Mouse (Mus musculus) midbrain, embryonic 14.5 days (tissue): ENCODE data around the gene Ogfr. TPM values are rescaled to one million over a fixed set of nuclear protein-coding genes. Genes with fewer than 3 reads are reported as not detected.

Experiments
- ATAC-seq: fragments of 200-750 bp; cut with Nextera tagmentation; 2 replicates; pipeline ENCODE4 v1.8.0; 2017; ENCODE audit warnings: moderate number of reproducible peaks, moderate library complexity; ENCODE audit not compliant: low FRiP score, low TSS enrichment
- DNase-seq: peaks from one replicate; pipeline ENCODE4 v3.0.0-alpha.2; 2015
- H3K27ac ChIP-seq: fragments of 300-500 bp; sonication (generic); replicated peaks from 2 replicates; pipeline ENCODE4 v1.5.1; 2014; ENCODE audit warnings: mild to moderate bottlenecking, low read depth, low read length, moderate library complexity
- H3K27me3 ChIP-seq: fragments of 300-500 bp; sonication (generic); 2 replicates; pipeline ENCODE4 v1.6.1; 2014; ENCODE audit warnings: low read length, control low read depth, mixed read lengths; ENCODE audit not compliant: control insufficient read depth, insufficient read depth
- H3K36me3 ChIP-seq: fragments of 300-500 bp; sonication (generic); 2 replicates; pipeline ENCODE4 v1.6.1; 2014; ENCODE audit warnings: low read length, control low read depth; ENCODE audit not compliant: control insufficient read depth, insufficient read depth
- H3K4me1 ChIP-seq: fragments of 300-500 bp; sonication (generic); 2 replicates; pipeline ENCODE4 v1.6.1; 2014; ENCODE audit warnings: mild to moderate bottlenecking, antibody characterized with exemption, low read length, control low read depth; ENCODE audit not compliant: control insufficient read depth, insufficient read depth
- H3K4me2 ChIP-seq: fragments of 300-500 bp; sonication (generic); 2 replicates; pipeline ENCODE4 v1.6.1; 2014; ENCODE audit warnings: mild to moderate bottlenecking, low read length, moderate library complexity
- H3K4me3 ChIP-seq: fragments of 300-500 bp; sonication (generic); replicated peaks from 2 replicates; pipeline ENCODE4 v1.5.1; 2014; ENCODE audit warnings: low read depth, low read length
- H3K9ac ChIP-seq: fragments of 300-500 bp; sonication (generic); replicated peaks from 2 replicates; pipeline ENCODE4 v1.6.1; 2014; ENCODE audit warnings: mild to moderate bottlenecking, low read length, moderate library complexity
- H3K9me3 ChIP-seq: fragments of 300-500 bp; sonication (generic); 2 replicates; pipeline ENCODE4 v1.6.1; 2016; ENCODE audit warnings: low read length, control low read depth, mixed read lengths; ENCODE audit not compliant: control insufficient read depth
- WGBS: fragments of 180-500 bp; shearing (Covaris S2); extraction: QIAGEN DNeasy Blood & Tissue Kit; methylation state at CpG from one replicate; pipeline ENCODE4 v1.1.7; 2014; 5-methylcytosine and 5-hydroxymethylcytosine counted together
- polyA plus RNA-seq: library from polyadenylated mRNA; unstranded; fragments of >200 nt; fragmentation: Nextera tagmentation; extraction: Ambion mirVana; gene quantifications from 2 replicates; pipeline ENCODE4 v1.2.1, GENCODE M21; 2014

The Ogfr gene
- 97.7 and 105 TPM in 2 replicates for polyA plus RNA-seq

DNA sequence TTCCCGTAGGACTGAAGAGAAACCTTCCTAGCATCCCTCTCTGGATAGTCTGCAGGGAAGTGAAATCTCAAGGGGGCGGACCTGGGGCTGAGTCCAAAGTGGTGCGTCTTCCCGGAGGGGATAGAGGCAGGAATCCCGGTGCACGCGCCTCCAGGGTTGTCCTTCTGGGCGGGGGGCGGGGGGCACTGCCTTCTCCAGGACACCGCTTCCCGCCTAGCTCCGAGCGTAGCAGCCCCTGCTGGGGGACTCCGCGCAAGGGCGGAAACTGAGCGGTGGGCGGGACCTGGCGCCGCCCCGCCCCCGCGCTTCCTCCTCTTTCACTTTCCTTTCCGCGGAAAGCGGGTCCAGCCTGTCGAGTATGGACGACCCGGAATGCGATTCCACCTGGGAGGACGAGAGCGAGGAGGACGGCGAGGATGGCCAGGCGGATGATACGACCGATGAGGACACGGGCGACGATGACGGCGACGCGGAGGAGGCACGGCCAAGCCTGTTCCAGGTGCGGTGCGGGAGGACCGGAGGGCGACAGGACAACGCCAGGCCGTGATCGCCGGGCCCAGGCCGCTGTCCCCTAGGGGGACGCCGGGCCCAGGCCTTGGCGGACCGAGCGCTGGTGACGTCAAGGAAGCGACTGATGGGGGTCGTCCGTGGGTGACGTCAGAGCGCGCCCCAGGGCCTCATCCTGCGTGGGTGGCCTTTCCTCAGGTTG lies at the start of gene Ogfr:
TSS of gene Ogfr (plus strand) at position 123 of the 709 bp plus-strand sequence.
- H3K36me3 ChIP-seq, result peaks cover 60% of the 10 kb centered on the region
- WGBS, result under 1% methylated on average over 61 of the region's 67 CpGs
- H3K4me2 ChIP-seq, result peak within 1 kb of the TSS; percentile 69
- ATAC-seq (peak; percentile 90), DNase-seq (peak; percentile 92)
- H3K9me3 ChIP-seq, result no peaks in the 10 kb centered on the region
- H3K27ac ChIP-seq, result peak within 1 kb of the TSS; percentile 92
- peak within 1 kb of the TSS; percentile 90 for H3K4me3 ChIP-seq
- H3K4me1 ChIP-seq, result peaks cover 9% of the 10 kb centered on the region
- no peaks in the 10 kb centered on the region for H3K27me3 ChIP-seq
- H3K9ac ChIP-seq, result peak within 1 kb of the TSS; percentile 93

DNA sequence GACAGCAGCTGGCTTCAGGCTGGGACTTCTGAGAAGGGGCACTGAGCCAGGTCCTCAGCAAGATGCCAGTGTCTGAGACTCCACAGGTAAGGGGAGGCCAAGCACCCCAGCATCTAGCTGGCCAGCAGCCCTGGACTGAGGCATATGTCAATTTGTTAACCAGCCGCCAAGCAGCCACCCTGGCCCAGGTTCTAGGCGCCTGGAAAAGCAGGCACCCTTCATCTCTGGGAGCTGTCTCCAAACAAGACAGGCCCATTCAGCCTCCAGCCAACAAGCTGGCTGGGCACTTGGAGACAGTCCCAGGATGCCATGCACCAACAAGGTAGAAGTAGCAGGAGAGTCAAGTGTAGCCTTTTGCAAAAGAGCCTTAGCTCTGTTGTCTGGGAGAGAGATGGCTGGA lies 45.4 kb upstream of the Ogfr start:
- no peak for DNase-seq

DNA sequence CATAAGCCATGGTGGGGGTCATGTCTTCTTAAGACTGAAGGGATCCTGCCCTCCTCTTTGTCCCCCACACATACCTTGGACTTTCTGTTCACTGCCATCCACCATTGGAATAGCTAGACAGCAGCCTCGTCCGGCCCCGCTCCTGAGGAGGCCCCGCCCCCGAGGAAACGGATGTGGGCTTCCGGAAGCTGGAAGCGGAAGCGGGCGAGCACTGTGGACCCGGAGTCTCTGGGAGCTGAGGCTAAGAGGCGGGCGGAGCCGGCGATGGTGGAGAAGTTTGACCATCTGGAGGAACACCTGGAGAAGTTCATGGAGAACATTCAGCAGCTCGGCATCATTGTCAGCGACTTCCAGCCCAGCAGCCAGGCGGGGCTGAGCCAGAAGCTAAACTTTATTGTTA lies 44.0 kb upstream of the Ogfr start:
- ATAC-seq (no peak), DNase-seq (no peak)
- Histone ChIP-seq H3K36me3 (no peaks in the 10 kb centered on the region), H3K9me3 (no peaks in the 10 kb centered on the region), H3K4me2 (no peak overlapping the region), H3K27ac (no peak overlapping the region), H3K4me3 (no peak overlapping the region), H3K4me1 (peaks cover 7% of the 10 kb centered on the region), H3K9ac (no peak overlapping the region), H3K27me3 (no peaks in the 10 kb centered on the region)
- WGBS, result 85% methylated on average over 18 of the region's 18 CpGs

More for the DNA sequence above, 45.4 kb upstream of the Ogfr start:
- Histone ChIP-seq H3K9ac (no peak overlapping the region), H3K4me3 (no peak overlapping the region), H3K36me3 (no peaks in the 10 kb centered on the region), H3K27ac (no peak overlapping the region), H3K4me2 (no peak overlapping the region), H3K9me3 (no peaks in the 10 kb centered on the region), H3K4me1 (peaks cover 7% of the 10 kb centered on the region), H3K27me3 (no peaks in the 10 kb centered on the region)
- no peak for ATAC-seq
- 84% methylated on average over 2 of the region's 2 CpGs for WGBS

- Histone ChIP-seq H3K4me2 (peak overlapping the region; percentile 42), H3K27ac (0 out of 2 replicates have a peak overlapping the region, but pooled peaks have one; percentile 21), H3K36me3 (no peaks in the 10 kb centered on the region), H3K9me3 (no peaks in the 10 kb centered on the region), H3K4me3 (no peak overlapping the region), H3K27me3 (no peaks in the 10 kb centered on the region), H3K4me1 (peaks cover 7% of the 10 kb centered on the region), H3K9ac (no peak overlapping the region; the same call in 1 of the 2 replicates)
- ATAC-seq (peak; percentile 78), DNase-seq (peak; percentile 79)
- whole genome bisulfite sequencing, result 3% methylated on average over 8 of the region's 8 CpGs
Observed at GRCm38 (mm10) chr2:180547384-180548106, 41.5 kb upstream of the Ogfr start.

- Histone ChIP-seq H3K9me3 (no peaks in the 10 kb centered on the region), H3K4me2 (no peak overlapping the region), H3K36me3 (no peaks in the 10 kb centered on the region), H3K4me1 (peaks cover 7% of the 10 kb centered on the region), H3K27ac (no peak overlapping the region), H3K4me3 (no peak overlapping the region), H3K27me3 (no peaks in the 10 kb centered on the region), H3K9ac (no peak overlapping the region)
- DNase-seq, result no peak
- 86% methylated on average over 3 of the region's 3 CpGs for WGBS
- ATAC-seq, result no peak
Observed at GRCm38 (mm10) chr2:180552340-180552739, 36.7 kb upstream of the Ogfr start.

DNA sequence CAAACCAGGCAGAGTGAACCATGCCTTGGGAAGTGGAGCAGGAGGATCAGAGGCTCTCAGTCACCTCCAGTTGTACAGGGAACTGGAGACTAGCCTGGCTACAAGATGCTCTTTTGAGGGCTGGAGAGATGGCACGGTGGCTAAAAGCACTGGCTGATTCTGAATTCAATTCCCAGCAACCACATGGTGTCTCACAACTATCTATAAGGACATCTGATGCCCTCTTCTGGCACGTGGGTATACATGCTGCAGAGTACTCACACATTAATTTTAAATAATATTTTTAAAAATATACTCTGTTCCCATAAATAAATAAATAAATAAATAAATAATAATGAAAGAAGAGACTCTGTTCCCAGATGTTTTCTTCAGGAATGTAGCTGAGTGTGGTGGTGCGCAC lies 33.8 kb upstream of the Ogfr start:
- no peak overlapping the region for H3K4me2 ChIP-seq
- H3K4me1 ChIP-seq, result no peaks in the 10 kb centered on the region
- H3K36me3 ChIP-seq, result no peaks in the 10 kb centered on the region
- DNase-seq, result peak; percentile 43
- no peak overlapping the region for H3K4me3 ChIP-seq
- no peak for ATAC-seq
- H3K9ac ChIP-seq, result no peak overlapping the region
- no peak overlapping the region for H3K27ac ChIP-seq
- 42% methylated on average over 3 of the region's 3 CpGs for WGBS
- H3K9me3 ChIP-seq, result no peaks in the 10 kb centered on the region
- H3K27me3 ChIP-seq, result no peaks in the 10 kb centered on the region

DNA sequence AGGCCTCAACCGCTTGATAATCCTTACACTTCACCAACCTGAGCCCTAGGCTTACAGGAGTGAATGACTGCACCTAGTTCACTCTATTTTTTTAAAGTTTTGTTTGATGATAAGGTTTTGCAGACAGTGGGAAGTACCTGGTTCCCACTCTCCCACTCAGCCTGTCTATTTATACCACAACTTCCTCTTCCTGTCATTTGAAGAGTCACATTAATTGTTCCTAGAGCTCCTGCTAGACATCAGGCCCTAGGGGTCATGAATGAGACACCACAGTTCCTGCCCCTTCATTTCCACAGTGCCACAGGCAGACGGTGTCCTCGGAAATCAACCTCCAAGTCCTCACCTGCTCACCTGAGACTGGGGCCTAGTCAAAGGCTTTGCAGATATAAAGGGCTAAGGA lies 32.6 kb upstream of the Ogfr start:
- no peaks in the 10 kb centered on the region for H3K36me3 ChIP-seq
- 89% methylated on average over 3 of the region's 3 CpGs for WGBS

DNA sequence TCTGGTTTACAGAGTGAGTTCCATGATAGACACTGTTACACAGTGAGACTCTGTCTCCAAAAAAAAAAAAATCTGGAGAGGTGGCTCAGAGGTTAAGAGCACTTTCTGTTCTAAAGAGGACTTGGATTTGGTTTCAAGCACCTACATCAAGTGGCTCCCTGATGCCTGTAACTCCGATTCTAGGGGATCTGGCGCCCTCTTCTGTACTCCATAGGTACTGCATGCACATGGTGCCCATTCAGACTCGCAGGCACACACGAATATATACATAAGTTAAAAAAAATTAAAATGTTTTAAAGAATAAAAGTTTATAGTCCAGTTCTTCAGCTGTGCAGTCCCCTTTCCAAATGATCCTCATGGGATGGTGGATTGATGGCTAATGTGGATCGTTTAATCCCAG lies 28.8 kb upstream of the Ogfr start:
- no peaks in the 10 kb centered on the region for H3K9me3 ChIP-seq
- no peak overlapping the region for H3K4me2 ChIP-seq
- DNase-seq (no peak), ATAC-seq (no peak)
- H3K4me3 ChIP-seq, result no peak overlapping the region
- H3K9ac ChIP-seq, result no peak overlapping the region
- H3K27me3 ChIP-seq, result no peaks in the 10 kb centered on the region
- H3K27ac ChIP-seq, result no peak overlapping the region
- 0 out of 2 replicates have a peak, but pooled peaks cover 5% of the 10 kb centered on the region for H3K4me1 ChIP-seq
- WGBS, result 50% methylated on average over 5 of the region's 5 CpGs
- no peaks in the 10 kb centered on the region for H3K36me3 ChIP-seq

More for the DNA sequence above, 32.6 kb upstream of the Ogfr start:
- Histone ChIP-seq H3K4me3 (no peak overlapping the region), H3K4me1 (no peaks in the 10 kb centered on the region), H3K27ac (no peak overlapping the region), H3K27me3 (no peaks in the 10 kb centered on the region), H3K4me2 (no peak overlapping the region), H3K9me3 (no peaks in the 10 kb centered on the region), H3K9ac (no peak overlapping the region)
- ATAC-seq, result no peak
- no peak for DNase-seq
